Mouse (Mus musculus) kidney, postnatal 4 days (tissue): ENCODE data around the gene Muc1.

Source experiments
- DNase-seq, 2 experiments: peaks; one replicate each; pipeline ENCODE4 v3.0.0; 2021; ENCODE audit warnings: mixed read lengths in 2 of 2

Gene Muc1

DNA sequence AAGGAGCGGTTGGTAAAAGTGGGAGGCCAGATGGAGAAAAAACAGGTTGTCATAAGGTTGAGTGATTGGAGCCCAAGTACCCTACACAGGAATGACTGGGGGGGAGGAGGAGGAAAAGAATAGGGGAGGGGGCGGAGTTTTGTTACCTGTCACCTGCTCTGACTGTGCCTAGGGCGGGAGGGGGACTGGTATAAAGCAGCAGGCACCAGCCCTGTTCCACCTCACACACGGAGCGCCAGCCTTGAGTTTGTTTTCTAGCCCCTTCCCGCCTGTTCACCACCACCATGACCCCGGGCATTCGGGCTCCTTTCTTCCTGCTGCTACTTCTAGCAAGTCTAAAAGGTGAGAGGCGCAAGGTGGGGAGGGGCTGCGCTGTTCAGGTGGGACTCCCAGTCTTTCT, at the start of gene Muc1:
Muc1 (plus strand) TSS at position 222 of the 400 bp plus-strand sequence.
- DNase-seq = peak; percentile 46 to 67

- no peak for DNase-seq
These were observed 46.9 kb upstream of the Muc1 start for GRCm38 (mm10) chr3:89181749-89182500.

DNA sequence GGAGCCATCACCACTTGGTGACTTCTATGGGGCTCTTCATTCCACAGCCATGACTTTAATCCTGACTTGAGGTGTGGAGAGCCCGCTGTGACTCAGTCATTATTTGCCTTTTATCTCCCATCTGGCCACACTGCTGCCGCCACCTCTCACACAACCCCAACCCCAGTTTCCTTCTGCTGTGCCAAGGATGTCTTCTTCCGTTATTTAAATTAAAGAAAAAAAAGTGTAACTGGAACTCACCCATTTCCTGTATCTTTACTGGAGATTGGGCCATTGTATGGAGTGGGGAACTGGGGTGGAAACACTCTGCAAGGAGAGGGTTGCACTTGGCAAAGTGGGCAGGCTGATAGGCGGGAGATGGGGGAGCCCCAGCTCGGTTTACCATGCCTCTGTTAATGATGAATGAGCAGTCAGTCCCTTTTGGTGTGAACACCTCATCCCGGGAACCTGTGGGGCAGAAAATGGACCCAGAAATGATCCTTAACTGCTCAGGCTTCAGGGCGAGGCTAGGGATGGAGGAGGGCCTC, 46.3 kb upstream of the Muc1 start:
- DNase-seq = no peak

GRCm38 (mm10) chr3:89183058-89183958, 45.5 kb upstream of the Muc1 start, which contains the start of gene Fam189b:
Fam189b (plus strand) TSS chr3:89183143.
- peak; percentile 90 to 93 for DNase-seq

DNA sequence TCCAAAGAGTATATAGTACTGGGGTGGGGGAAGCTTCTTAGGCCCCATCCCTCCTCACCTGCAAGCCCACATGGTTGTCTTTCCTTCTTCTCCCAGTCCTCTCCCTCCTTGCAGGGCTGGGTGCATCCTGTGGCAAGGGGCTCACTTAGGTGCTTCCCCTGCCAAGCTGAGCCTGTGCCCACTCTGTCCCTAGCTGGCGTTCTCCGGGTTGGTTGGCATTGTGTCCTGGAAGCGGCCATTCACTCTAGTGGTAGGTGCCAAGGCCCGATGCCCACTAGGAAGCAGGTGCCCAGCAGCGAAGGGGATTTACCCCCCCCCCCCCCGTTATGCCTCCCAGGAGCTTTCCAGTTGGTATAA, 44.9 kb upstream of the Muc1 start:
- no peak for DNase-seq

DNA sequence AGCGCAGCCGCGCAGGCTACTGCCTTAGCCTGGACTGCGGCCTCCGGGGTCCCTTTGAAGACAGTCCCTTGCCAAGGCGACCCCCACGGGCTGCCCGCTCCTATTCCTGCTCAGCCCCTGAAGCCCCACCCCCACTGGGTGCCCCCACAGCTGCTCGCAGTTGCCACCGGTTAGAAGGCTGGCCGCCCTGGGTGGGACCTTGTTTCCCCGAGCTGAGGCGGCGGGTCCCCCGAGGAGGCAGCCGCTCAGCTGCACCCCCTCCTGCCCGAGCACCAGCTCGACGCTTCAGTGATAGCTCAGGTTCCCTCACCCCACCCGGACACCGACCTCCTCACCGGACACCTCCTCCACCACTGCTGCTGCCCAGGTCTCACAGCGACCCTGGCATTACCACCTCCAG, 41.7 kb upstream of the Muc1 start:
- DNase-seq = no peak

DNA sequence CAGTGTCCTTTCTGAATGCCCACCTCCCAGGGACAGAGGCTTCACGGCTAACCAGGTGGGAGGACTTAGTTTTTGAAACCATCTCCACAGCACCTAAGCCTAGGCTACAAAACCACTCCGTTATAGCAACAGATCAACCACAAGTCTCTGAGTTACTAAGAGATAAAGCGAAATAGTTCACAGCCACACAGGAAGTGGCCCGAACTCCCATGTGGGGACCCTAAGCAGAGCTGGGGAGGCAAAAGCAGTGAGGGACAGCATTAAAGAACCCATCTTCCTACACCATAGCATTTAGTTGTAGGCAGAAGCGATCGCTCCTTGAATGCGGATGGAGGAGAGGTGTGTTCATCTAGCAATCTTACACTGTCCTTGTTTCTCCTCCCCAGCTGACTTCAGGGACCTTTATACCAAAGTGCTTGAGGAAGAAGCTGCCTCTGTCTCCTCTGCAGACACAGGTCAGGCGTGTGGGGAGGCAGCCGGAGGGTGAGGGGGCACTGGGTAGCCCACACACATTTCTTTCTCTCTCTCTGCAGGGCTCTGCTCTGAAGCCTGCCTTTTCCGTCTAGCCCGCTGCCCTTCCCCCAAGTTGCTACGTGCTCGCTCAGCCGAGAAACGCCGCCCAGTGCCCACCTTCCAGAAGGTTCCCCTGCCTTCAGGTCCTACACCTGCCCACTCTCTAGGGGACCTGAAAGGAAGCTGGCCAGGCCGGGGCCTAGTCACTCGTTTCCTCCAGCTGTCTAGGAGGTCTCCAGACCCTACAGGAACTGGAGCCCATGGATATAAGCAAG, 41.0 kb upstream of the Muc1 start:
- DNase-seq = peak; percentile 42 to 53

DNA sequence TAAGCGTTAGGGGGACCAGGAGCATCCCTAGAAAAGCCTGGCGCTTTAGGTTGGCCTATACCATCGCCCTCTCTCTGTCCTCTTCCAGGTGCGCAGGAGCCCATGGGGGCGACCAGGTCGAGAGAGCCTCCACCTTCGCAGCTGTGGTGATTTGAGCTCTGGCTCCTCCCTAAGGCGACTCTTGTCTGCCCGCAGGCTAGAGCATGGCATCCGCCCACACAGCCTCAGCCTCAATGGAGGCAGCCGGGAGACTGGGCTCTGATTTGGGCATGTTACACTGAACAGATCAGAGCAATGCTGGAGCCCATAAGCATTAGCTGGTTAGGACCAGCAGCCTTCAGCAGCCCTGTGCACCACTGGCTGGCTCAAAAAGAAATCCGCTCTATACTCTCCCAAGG, 40.4 kb upstream of the Muc1 start:
- peak in 1 of 2 experiments; percentile 59 for DNase-seq

DNA sequence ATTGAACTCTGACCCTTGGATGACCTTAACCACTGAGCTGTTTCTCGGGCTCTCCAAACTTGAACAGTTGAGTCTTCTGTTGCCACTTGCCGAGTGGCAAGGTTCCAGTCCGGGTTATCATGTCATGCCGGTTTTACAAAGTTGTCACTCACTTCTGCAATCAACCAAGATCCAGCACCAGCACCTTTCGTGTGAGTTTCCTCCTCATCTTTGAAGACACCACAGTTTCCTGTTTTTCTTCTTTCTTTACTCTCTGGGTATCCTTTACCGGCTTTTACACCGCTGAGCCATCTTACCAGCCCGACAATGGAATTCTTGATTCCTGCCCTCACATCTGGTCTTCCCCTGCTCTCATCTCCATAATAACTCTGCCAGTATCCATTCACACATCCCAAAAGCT, 38.4 kb upstream of the Muc1 start:
- DNase-seq = no peak

DNA sequence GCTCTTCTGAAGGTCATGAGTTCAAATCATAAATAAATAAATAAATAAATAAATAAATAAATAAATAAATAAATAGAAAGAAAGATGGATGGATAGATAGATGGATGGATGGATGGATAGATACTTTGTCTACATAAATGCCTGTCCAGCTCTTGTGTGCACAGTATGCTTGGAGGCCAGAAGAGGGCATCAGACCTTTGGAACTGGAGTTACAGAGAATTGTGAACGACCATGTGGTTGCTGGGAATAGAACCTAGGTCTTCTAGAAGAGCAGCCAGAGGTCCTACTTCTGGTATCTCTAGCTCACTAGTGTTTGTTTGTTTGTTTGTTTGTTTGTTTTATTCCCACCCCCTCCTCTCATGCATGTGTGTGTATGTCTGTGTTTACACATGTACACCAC, 35.5 kb upstream of the Muc1 start:
- DNase-seq = no peak

- peak; percentile 54 for DNase-seq
These were observed 35.0 kb upstream of the Muc1 start for GRCm38 (mm10) chr3:89193853-89194252.

DNA sequence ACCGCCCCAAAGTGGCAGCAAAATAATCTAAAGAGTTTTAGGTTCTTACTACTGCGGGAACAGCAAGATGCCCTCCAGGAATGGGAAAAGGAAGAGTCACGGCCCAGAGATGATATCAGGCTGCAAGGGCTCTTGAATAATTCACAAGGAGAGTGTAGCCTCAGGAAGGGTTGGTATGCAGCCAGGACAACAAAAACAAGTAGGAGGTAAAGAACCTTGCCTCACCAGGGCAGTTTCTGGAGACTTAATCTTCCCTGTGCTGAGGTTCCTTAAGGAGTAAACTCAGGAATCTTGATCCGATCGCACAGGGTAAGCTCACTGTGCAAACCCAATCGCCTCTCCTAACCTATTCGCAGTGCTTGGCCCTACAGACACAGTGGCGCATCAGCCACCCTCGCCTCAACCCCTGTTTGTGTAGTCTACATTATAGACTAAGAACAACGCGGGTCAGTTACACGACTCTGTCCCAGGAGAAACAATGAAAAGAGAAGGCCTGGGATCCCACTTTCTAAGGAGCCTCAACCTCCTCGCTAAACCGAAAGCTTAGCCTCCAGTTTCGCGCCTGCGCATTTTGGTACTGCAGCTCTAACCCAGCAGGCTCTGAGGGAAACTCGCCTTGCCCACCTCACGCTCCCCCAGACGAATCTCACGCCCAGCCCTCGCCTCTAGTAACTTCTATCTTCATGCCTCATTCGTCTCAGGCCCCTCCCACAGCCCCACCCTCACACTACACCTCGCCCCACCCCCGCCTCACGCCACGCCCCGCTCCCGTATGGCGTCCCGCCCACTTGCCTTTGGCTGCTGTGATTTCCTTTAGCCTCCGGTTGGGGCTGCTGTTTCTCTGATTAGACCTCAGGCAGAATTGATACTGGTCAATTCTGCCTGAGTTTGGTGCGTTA, 32.6 kb upstream of the Muc1 start:
- peak; percentile 96 to 98 for DNase-seq

GRCm38 (mm10) chr3:89199839-89200238, 29.0 kb upstream of the Muc1 start:
- no peak for DNase-seq

GRCm38 (mm10) chr3:89202253-89203141, 26.4 kb upstream of the Muc1 start, which contains the start of gene Gba:
Gba (plus strand) TSS chr3:89202928.
- peak; percentile 87 to 89 for DNase-seq

DNA sequence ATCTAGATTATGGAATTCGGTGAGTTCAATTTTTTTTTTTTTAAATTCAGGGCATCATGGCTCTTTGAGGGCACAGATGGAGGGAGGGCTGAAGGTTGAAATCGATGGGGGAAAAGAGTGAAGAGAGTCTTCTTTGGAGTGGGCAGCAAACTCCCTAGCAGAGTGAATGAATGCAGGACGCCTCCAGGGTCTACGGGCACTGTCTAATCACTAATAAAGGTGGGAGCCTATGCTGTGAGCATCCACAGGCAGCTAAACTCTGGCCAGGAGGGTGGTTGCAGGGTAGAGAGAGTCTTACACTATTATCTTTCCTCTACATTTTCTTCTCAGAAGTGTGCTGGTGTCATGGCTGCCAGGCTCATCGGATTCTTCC, 25.7 kb upstream of the Muc1 start:
- no peak for DNase-seq

- DNase-seq = no peak
These were observed 22.8 kb upstream of the Muc1 start for GRCm38 (mm10) chr3:89206079-89206478.

- no peak for DNase-seq
These were observed 22.2 kb upstream of the Muc1 start for GRCm38 (mm10) chr3:89206695-89207094.

DNA sequence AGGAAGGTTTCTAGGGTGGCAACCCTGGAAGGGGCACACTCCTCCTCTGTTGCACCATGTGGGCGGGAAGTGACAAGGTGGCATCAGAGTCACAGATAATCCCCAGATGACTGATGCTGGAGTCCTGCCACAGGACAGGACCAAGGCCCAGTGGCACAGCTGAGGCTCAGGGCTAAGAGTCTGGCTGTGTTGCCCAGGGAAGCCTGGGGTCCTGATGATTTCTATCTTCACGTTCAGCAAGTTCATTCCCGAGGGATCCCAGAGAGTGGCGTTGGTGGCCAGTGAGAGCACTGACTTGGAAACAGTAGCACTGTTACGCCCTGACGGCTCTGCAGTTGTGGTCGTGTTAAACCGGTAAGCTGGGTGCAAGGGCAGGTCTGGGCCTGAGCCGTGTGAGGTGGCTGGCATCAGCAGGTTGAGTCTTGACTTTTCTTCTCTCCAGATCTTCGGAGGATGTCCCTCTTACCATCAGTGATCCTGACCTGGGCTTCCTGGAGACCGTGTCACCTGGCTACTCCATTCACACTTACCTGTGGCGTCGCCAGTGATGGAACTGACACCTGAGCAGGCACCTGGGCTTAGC, 20.7 kb upstream of the Muc1 start:
- DNase-seq = no peak

DNA sequence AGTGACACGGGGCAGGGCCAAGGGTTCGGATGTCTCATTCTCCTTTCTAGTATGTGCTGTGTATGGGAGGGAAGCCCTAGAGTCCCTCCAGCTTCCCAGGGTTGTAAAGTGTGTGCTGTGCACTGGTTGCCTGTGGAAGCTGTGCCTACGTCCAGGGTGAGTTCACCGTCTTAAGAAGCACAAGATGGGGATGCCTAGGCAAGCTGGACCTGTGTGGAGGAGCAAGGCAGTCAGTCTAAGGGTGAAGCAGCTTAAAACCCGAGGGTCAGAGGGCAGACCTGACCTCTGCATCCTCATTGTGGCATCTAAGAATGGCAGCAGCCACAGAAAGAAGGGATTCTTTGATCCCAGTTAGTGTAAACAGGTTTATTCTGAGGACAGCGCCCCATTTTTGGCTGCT, 20.1 kb upstream of the Muc1 start:
- DNase-seq = no peak

GRCm38 (mm10) chr3:89209731-89210130, 19.1 kb upstream of the Muc1 start:
- no peak for DNase-seq
